Mouse (Mus musculus) naive thymus-derived CD4-positive, alpha-beta T cell, adult 2 months (primary cell): Measurements from ENCODE around the gene Dnajb6.

Source experiments
- DNase-seq: peaks from one replicate; pipeline ENCODE4 v3.0.0-alpha.2; 2011; ENCODE audit warnings: low read depth

Gene Dnajb6

DNA sequence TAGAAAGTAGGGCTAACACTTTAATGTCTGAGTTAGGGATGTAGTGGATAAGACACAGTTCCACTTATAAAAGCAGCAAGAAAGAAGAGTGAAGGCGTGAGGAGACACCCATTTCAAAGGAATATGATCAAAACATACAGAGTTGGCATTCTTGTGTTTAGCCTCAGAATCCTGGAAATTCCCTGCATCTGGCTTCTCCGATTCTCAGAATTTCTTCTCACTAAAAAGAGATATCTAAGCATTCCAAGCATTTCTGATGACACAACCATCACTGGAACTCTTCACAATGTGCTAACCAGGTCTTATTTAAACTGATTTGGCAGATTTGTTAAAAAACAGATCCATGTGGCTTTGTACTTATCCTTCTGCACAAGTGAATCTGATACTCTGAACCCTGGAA lies 112.6 kb downstream of the Dnajb6 start:
- no peak for DNase-seq

DNA sequence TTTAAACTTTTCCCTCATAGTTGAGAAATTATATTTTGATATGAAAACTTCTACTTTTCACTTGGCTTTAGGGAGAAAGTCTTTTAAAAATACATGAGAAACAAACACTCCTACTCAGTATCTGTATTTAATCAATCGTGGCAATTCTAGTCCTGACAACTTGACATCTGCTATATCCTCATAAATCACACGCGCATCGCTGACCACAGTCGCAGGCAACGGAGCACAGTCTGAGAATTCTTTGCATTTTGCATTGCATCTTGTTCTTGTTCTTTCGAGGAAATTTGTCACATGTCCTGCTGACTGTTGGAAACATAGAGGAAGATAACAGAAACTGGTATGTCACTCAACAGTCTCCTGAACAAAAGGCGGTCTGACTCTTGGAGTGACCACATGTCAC lies 116.9 kb downstream of the Dnajb6 start:
- DNase-seq = no peak

DNA sequence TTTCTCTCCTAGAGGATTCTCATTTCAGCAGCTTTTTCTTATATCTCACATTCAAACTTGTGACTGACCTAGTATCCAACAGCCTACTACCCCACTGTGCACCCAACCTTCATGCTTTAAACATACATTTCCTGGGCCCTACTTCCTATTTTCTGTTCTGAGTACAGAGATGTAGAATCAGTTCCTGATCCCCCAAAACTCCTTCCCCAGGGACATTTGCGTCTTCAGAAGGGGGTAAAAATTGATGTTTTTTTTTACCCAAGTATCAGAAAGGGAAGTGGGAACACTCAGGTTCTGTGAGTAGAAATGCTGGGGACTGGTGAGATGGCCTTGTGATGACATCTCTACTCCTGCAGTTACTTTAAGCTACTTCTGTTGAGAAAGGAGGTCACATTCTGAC lies 117.5 kb downstream of the Dnajb6 start:
- no peak for DNase-seq

DNA sequence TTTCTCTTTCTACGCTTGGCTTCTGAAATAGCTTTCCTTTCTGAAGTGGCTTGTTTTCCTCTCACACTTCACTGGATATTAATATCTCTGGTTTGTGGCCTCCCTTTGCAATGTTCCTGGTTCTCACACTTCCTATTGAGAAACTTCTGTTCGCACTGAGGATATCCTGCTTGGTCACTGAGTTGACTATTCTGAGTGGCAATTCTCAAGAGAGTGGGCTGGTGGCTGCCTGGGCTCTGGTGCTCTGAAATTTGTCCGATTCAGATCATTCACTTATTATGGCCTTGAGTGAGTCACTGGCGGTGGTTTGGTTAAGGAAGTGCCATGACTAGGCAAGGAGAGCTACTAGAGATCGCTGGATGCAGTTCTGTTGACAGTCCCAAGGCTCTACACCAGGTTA lies 118.9 kb downstream of the Dnajb6 start:
- DNase-seq = no peak

DNA sequence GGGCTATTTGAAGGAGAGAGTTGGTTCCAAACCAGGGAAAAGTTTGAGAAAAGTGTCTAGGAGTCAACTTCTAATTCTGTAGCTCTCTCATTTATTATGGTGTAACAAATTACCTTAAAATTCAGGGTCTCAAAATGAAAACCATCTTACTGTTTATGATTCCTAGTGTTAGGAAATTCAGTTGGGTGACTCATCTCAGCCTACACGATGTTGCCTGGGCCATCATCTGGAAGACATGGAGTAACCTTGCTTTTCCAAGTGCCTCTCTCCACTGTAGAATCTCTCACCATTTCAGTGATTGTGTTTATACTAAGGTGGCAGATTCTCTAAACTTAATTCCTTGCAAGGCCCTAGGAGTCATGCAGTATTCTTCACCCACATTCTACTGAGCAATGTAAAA lies 119.5 kb downstream of the Dnajb6 start:
- no peak for DNase-seq

DNA sequence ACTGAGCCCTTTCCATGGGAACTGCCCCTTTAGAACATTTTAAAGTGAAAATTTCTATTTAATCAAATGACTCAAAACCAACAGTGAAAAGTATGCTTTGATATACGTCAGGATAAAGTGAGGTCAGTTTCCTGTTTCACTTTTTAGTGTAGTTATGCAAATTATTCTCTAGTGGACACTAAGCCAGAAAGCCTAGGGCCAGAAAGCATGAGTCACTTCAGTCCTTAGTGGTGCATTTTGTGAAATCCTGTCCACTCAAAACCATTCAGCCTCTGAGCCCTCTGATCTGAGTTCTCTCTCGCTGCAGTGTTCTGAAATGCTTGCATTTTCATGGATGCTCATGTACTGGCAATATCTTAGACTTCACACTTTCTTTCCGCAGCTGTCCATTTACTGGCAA lies 126.0 kb downstream of the Dnajb6 start:
- DNase-seq = no peak

DNA sequence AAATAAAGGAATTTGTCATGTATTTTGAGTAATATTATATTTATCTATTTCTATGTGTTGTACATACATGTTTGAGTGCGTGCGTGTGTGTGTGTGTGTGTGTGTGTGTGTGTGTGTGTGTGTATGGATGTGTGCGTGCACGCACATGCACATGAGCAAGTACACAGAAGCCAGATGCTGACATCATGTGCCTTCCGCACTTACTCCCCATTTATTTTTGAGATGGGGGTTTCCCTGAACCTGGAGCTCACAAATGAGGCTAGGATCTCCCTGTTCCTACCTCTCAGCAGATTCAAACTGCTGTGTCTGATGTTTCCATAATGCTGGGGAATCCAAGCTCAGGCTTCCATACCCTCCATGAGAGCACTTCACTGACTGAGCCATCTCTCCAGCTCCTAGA lies 126.9 kb downstream of the Dnajb6 start:
- no peak for DNase-seq

DNA sequence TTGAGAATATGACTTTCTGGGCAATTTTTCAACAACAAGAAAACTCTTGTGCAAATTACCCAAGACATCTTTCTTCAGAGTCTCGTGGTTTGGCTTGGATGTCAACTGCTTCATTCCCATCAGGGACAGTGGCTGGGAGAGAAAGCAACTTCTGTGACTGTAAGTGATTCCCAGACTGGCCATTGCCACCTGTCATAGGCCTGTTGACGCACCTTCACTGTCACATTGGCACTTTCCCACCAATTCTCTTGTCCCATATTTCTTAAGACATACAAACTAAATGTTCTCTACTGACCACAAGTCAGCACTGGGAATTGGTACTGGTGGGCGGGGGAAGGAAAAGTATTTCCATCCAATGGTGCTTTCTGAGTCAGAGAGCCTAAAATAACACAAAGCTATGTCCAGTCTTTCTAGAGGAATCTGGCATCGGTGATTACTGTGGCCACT lies 128.8 kb downstream of the Dnajb6 start:
- no peak for DNase-seq

DNA sequence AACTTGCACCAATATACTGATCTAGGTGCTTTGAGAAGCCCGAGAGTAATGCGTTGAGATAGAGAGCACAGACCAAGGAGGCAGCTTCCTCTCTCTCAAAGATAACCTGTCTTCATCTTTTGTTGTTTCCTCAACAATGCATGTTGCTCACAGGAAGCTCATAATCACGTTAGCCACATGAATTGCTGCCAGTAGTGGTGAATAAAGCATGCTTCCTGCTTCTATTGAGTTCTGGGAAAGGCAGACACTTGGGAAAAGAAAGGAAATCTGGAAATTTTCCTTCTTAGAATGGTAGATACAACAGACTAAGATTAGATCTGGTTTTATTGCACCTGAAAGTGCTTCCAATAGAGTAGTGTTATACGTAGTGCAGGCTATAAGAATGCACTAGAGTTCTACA lies 129.5 kb downstream of the Dnajb6 start:
- DNase-seq = no peak
